Mouse (Mus musculus) embryonic fibroblast, embryonic 13.5 days (primary cell): ENCODE measurements around the gene Dus4l. TPM values are rescaled to one million over a fixed set of nuclear protein-coding genes. Genes with fewer than 3 reads are reported as not detected.

Source experiments
- H3K27ac ChIP-seq: 2 replicates; pipeline ENCODE4 v1.5.1; 2012; ENCODE audit warnings: low read length, control low read depth, inconsistent platforms; ENCODE audit not compliant: insufficient read depth
- H3K4me1 ChIP-seq: 2 replicates; pipeline ENCODE4 v1.6.1; 2011; ENCODE audit warnings: low read length; ENCODE audit not compliant: control insufficient read depth, insufficient read depth
- H3K4me3 ChIP-seq: 2 replicates; pipeline ENCODE4 v1.5.1; 2011; ENCODE audit warnings: mild to moderate bottlenecking, control low read depth, low read length; ENCODE audit not compliant: insufficient read depth
- CTCF ChIP-seq: IDR thresholded peaks from 2 replicates; pipeline ENCODE4 v1.5.1; 2011; ENCODE audit warnings: mild to moderate bottlenecking, control low read depth, low read length, moderate library complexity, borderline replicate concordance; ENCODE audit not compliant: insufficient read depth
- POLR2A ChIP-seq: IDR thresholded peaks from 2 replicates; pipeline ENCODE4 v1.6.1; 2011; ENCODE audit warnings: low read depth, mild to moderate bottlenecking, control low read depth, low read length, moderate library complexity
- polyA plus RNA-seq: library from polyadenylated mRNA; stranded (reverse); fragments of >200 nt; gene quantifications from 2 replicates; pipeline ENCODE4 v1.2.4, GENCODE M21; 2011; ENCODE audit warnings: low read depth; ENCODE audit not compliant: missing spikeins, insufficient read length

The Dus4l gene
- 12.2 and 14.0 TPM in 2 replicates for polyA plus RNA-seq

- H3K4me1 ChIP-seq: peaks cover 2% of the 10 kb centered on the region; the same call in 1 of the 2 replicates
- peak within 1 kb of the TSS; percentile 93 for H3K4me3 ChIP-seq
- H3K27ac ChIP-seq: peak within 1 kb of the TSS; percentile 30; the same call in 1 of the 2 replicates
- TF ChIP-seq POLR2A (peak; percentile 88), CTCF (no peak)
Observed at GRCm38 (mm10) chr12:31654197-31654964, at the start of gene Dus4l, which contains the start of gene Cog5. Dus4l (minus strand) TSS chr12:31654826. Cog5 (plus strand) TSS chr12:31654869.

GRCm38 (mm10) chr12:31703904-31704303 is 49.3 kb upstream of the Dus4l start:
- H3K27ac ChIP-seq: no peak overlapping the region
- no peaks in the 10 kb centered on the region for H3K4me1 ChIP-seq
- H3K4me3 ChIP-seq: no peak overlapping the region
- TF ChIP-seq POLR2A: no peak
- no peak for TF ChIP-seq CTCF

- H3K27ac ChIP-seq: no peak overlapping the region
- no peaks in the 10 kb centered on the region for H3K4me1 ChIP-seq
- TF ChIP-seq POLR2A: no peak
- TF ChIP-seq CTCF: no peak
- H3K4me3 ChIP-seq: no peak overlapping the region
Observed at GRCm38 (mm10) chr12:31701411-31701810, 46.8 kb upstream of the Dus4l start.

GRCm38 (mm10) chr12:31700623-31701347 is 46.2 kb upstream of the Dus4l start:
- no peak for TF ChIP-seq CTCF
- no peak for TF ChIP-seq POLR2A
- H3K4me3 ChIP-seq: no peak overlapping the region
- no peaks in the 10 kb centered on the region for H3K4me1 ChIP-seq
- no peak overlapping the region for H3K27ac ChIP-seq

- Histone ChIP-seq H3K4me3 (no peak overlapping the region), H3K27ac (no peak overlapping the region), H3K4me1 (no peaks in the 10 kb centered on the region)
- no peak for TF ChIP-seq CTCF
Observed at GRCm38 (mm10) chr12:31693278-31693677, 38.7 kb upstream of the Dus4l start.

GRCm38 (mm10) chr12:31686679-31687078 is 32.1 kb upstream of the Dus4l start:
- Histone ChIP-seq H3K27ac (peak overlapping the region; percentile 18; the same call in 1 of the 2 replicates), H3K4me3 (no peak overlapping the region), H3K4me1 (no peaks in the 10 kb centered on the region)
- TF ChIP-seq POLR2A: no peak

GRCm38 (mm10) chr12:31667187-31667586 is 12.6 kb upstream of the Dus4l start:
- Histone ChIP-seq H3K4me1 (no peaks in the 10 kb centered on the region), H3K4me3 (no peak overlapping the region), H3K27ac (no peak overlapping the region)
- no peak for TF ChIP-seq POLR2A
- no peak for TF ChIP-seq CTCF

GRCm38 (mm10) chr12:31665999-31666398 is 11.4 kb upstream of the Dus4l start:
- Histone ChIP-seq H3K27ac (no peak overlapping the region), H3K4me1 (no peaks in the 10 kb centered on the region), H3K4me3 (no peak overlapping the region)
- no peak for TF ChIP-seq POLR2A

GRCm38 (mm10) chr12:31656841-31657240 is 2.2 kb upstream of the Dus4l start:
- TF ChIP-seq POLR2A (no peak), CTCF (no peak)
- H3K27ac ChIP-seq: no peak overlapping the region
- no peak overlapping the region for H3K4me3 ChIP-seq
- peaks cover 2% of the 10 kb centered on the region; the same call in 1 of the 2 replicates for H3K4me1 ChIP-seq

- TF ChIP-seq POLR2A (no peak), CTCF (no peak)
- peaks cover 2% of the 10 kb centered on the region; the same call in 1 of the 2 replicates for H3K4me1 ChIP-seq
- peak overlapping the region; percentile 93 for H3K4me3 ChIP-seq
- 0 out of 2 replicates have a peak overlapping the region, but pooled peaks have one; percentile 11 for H3K27ac ChIP-seq
Observed at GRCm38 (mm10) chr12:31654965-31655477, 395 bp upstream of the Dus4l start.
